Mouse (Mus musculus) erythroid progenitor cell, adult 5-6 weeks (primary cell): ENCODE measurements around the gene Napsa. TPM values are rescaled to one million over a fixed set of nuclear protein-coding genes. Genes with fewer than 3 reads are reported as not detected.

ENCODE experiments used
- ATAC-seq: replicated peaks from 2 replicates; pipeline ENCODE4 v1.8.0; 2016; ENCODE audit warnings: moderate number of reproducible peaks, mild to moderate bottlenecking, moderate TSS enrichment, inconsistent platforms; ENCODE audit not compliant: poor library complexity, low FRiP score, severe bottlenecking
- total RNA-seq, 2 experiments: library from RNA; stranded (forward) in 1 of 2; stranded (reverse) in 1 of 2; fragments of 150-400 nt in 1 of 2; fragments of 186-747, 209-891 nt in 1 of 2; gene quantifications; 2 replicates each; pipeline versions ENCODE4 v1.2.3 to v1.2.4; 2015 to 2017; ENCODE audit warnings: low replicate concordance in 2 of 2

Gene Napsa
- total RNA-seq (2015; ENCODE audit: low replicate concordance) (55.5 and 84.3 TPM in 2 replicates), total RNA-seq (2017; ENCODE audit: low replicate concordance) (12.2 and 12.7 TPM in 2 replicates)

GRCm38 (mm10) chr7:44572213-44572701, at the start of gene Napsa:
Gene Napsa, plus strand, starts transcription at chr7:44572380.
- ATAC-seq: no peak

- ATAC-seq: no peak
These were observed 49.1 kb upstream of the Napsa start for GRCm38 (mm10) chr7:44523056-44523455.

GRCm38 (mm10) chr7:44524502-44524901, 47.7 kb upstream of the Napsa start, which contains the start of gene Mybpc2:
Gene Mybpc2, minus strand, starts transcription at chr7:44524656.
- ATAC-seq: no peak

- no peak for ATAC-seq
These were observed 46.9 kb upstream of the Napsa start for GRCm38 (mm10) chr7:44525126-44525832.

GRCm38 (mm10) chr7:44526414-44527154, 45.6 kb upstream of the Napsa start:
- no peak for ATAC-seq

- ATAC-seq: 0 out of 2 replicates have a peak, but pooled peaks have one; percentile 24
These were observed 44.4 kb upstream of the Napsa start for GRCm38 (mm10) chr7:44527483-44528398.

- ATAC-seq: no peak
These were observed 42.7 kb upstream of the Napsa start for GRCm38 (mm10) chr7:44529518-44529917.

GRCm38 (mm10) chr7:44530507-44530906, 41.7 kb upstream of the Napsa start:
- ATAC-seq: no peak

GRCm38 (mm10) chr7:44531207-44531606, 41.0 kb upstream of the Napsa start:
- ATAC-seq: no peak

- ATAC-seq: 0 out of 2 replicates have a peak, but pooled peaks have one; percentile 10
These were observed 40.0 kb upstream of the Napsa start, which contains the start of gene Spib for GRCm38 (mm10) chr7:44531946-44532732. Gene Spib, minus strand, starts transcription at chr7:44532071.

GRCm38 (mm10) chr7:44532918-44533745, 39.0 kb upstream of the Napsa start:
- ATAC-seq: no peak

GRCm38 (mm10) chr7:44533746-44534045, 38.5 kb upstream of the Napsa start:
- no peak for ATAC-seq

GRCm38 (mm10) chr7:44534242-44534641, 37.9 kb upstream of the Napsa start:
- no peak for ATAC-seq

GRCm38 (mm10) chr7:44534656-44535441, 37.3 kb upstream of the Napsa start:
- no peak for ATAC-seq

GRCm38 (mm10) chr7:44535657-44536589, 36.3 kb upstream of the Napsa start:
- ATAC-seq: no peak

- no peak for ATAC-seq
These were observed 35.6 kb upstream of the Napsa start for GRCm38 (mm10) chr7:44536590-44536968.
